Mouse (Mus musculus) liver, postnatal 0 days (tissue): ENCODE results near the gene Ranbp2. TPM values are rescaled to one million over a fixed set of nuclear protein-coding genes. Genes with fewer than 3 reads are reported as not detected.

Source experiments
- ATAC-seq: fragments of 200-750 bp; cut with Nextera tagmentation; 2 replicates; pipeline ENCODE4 v1.8.0; 2017; ENCODE audit warnings: mild to moderate bottlenecking, moderate library complexity
- DNase-seq: peaks from one replicate; pipeline ENCODE4 v3.0.0-alpha.2; 2016
- H3K27ac ChIP-seq: fragments of 300-500 bp; sonication (generic); 2 replicates; pipeline ENCODE4 v1.5.1; 2014; ENCODE audit warnings: antibody characterized with exemption, moderate library complexity, mild to moderate bottlenecking, low read depth
- H3K27me3 ChIP-seq: fragments of 300-500 bp; sonication (generic); 2 replicates; pipeline ENCODE4 v1.6.1; 2014; ENCODE audit warnings: low read length, control low read depth, mixed read lengths; ENCODE audit not compliant: insufficient read depth
- H3K36me3 ChIP-seq: fragments of 300-500 bp; sonication (generic); replicated peaks from 2 replicates; pipeline ENCODE4 v1.6.1; 2014; ENCODE audit warnings: mild to moderate bottlenecking, control low read depth, low read length, moderate library complexity, mixed read lengths; ENCODE audit not compliant: insufficient read depth
- H3K4me1 ChIP-seq: fragments of 300-500 bp; sonication (generic); 2 replicates; pipeline ENCODE4 v1.6.1; 2014; ENCODE audit warnings: antibody characterized with exemption, mild to moderate bottlenecking, control low read depth; ENCODE audit not compliant: insufficient read depth
- H3K4me2 ChIP-seq: fragments of 300-500 bp; sonication (generic); 2 replicates; pipeline ENCODE4 v1.6.1; 2014; ENCODE audit warnings: low read depth, mild to moderate bottlenecking, low read length, moderate library complexity, mixed read lengths
- H3K4me3 ChIP-seq: fragments of 300-500 bp; sonication (generic); 2 replicates; pipeline ENCODE4 v1.5.1; 2014; ENCODE audit warnings: low read depth, low read length
- H3K9ac ChIP-seq: fragments of 300-500 bp; sonication (generic); replicated peaks from 2 replicates; pipeline ENCODE4 v1.6.1; 2014; ENCODE audit warnings: mild to moderate bottlenecking, moderate library complexity
- H3K9me3 ChIP-seq: fragments of 300-500 bp; sonication (generic); 2 replicates; pipeline ENCODE4 v1.6.1; 2016; ENCODE audit warnings: mild to moderate bottlenecking, control low read depth, low read length, mixed read lengths
- CTCF ChIP-seq: sonication (generic); IDR thresholded peaks from 2 replicates; pipeline ENCODE4 v1.5.1; 2016; ENCODE audit warnings: antibody characterized with exemption, low read depth
- EP300 ChIP-seq: IDR thresholded peaks from 2 replicates; pipeline ENCODE4 v1.6.1; 2016; ENCODE audit warnings: antibody characterized with exemption, low read depth, mild to moderate bottlenecking
- WGBS: fragments of 180-500 bp; shearing (Covaris S2); extraction: QIAGEN DNeasy Blood & Tissue Kit; methylation state at CpG from one replicate; pipeline ENCODE4 v1.1.7; 2014; ENCODE audit not compliant: insufficient replicate concordance; 5-methylcytosine and 5-hydroxymethylcytosine counted together
- polyA plus RNA-seq: library from polyadenylated mRNA; unstranded; fragments of >200 nt; fragmentation: Nextera tagmentation; extraction: Ambion mirVana; gene quantifications from 2 replicates; pipeline ENCODE4 v1.2.1, GENCODE M21; 2015

Ranbp2 gene
- polyA plus RNA-seq, 1 experiment from 2014 or later: 9.6 TPM

DNA sequence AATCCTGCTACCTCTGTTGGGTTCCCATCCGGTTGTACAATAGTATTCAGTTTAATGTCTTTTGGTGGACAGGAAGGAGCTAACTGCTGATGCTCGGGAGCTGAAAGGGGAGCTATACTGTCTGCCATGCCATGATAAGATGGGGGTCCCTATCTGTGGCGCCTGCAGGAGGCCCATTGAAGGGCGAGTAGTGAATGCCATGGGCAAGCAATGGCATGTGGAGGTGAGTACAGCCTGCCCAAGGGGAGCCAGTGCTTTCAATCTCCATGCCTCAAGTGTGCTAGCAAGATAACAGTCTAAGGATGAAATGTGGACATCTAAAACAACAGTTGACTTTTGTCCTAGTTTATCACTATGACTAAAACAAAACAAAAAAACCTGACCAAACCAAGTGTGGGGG lies 34.4 kb upstream of the Ranbp2 start:
- Histone ChIP-seq H3K36me3 (peaks cover 67% of the 10 kb centered on the region), H3K27me3 (no peaks in the 10 kb centered on the region), H3K4me3 (no peak overlapping the region), H3K27ac (0 out of 2 replicates have a peak overlapping the region, but pooled peaks have one; percentile 5), H3K4me1 (peaks cover 2% of the 10 kb centered on the region; the same call in 1 of the 2 replicates), H3K9me3 (no peaks in the 10 kb centered on the region), H3K4me2 (no peak overlapping the region), H3K9ac (no peak overlapping the region)
- 59% methylated on average over 4 of the region's 4 CpGs for WGBS
- DNase-seq (peak; percentile 22), ATAC-seq (peak; percentile 97)
- TF ChIP-seq EP300 (peak; percentile 92), CTCF (no peak)

DNA sequence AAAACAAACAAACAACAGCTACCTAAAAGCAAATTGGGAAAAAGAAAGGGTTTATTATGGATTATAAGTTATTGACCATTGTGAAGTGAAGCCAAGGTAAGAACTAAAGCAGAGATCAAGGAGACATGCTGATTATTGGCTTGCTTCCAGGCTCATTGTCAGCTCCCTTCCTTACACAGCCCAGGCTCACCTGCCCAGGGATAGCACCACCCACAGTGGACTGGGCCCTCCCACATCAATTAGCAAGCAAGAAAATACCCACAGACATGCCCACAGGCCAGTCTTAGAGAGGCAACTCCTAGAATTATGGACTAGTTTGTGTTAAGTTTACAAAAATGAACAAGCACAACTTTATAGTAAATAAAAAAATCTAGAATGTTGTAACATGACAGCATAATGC lies 33.9 kb upstream of the Ranbp2 start:
- ATAC-seq: no peak
- H3K9ac ChIP-seq: no peak overlapping the region

GRCm38 (mm10) chr10:58416702-58417101 lies 30.0 kb upstream of the Ranbp2 start:
- H3K27me3 ChIP-seq: no peaks in the 10 kb centered on the region
- no peaks in the 10 kb centered on the region for H3K9me3 ChIP-seq
- no peak overlapping the region for H3K4me3 ChIP-seq
- no peak overlapping the region for H3K9ac ChIP-seq
- WGBS: 70% methylated on average over 3 of the region's 3 CpGs
- H3K4me1 ChIP-seq: no peaks in the 10 kb centered on the region
- ATAC-seq (no peak), DNase-seq (no peak)
- H3K27ac ChIP-seq: no peak overlapping the region
- H3K4me2 ChIP-seq: no peak overlapping the region
- TF ChIP-seq EP300 (no peak), CTCF (no peak)
- peaks cover 60% of the 10 kb centered on the region for H3K36me3 ChIP-seq

More for the DNA sequence above, 33.9 kb upstream of the Ranbp2 start:
- Histone ChIP-seq H3K4me1 (no peaks in the 10 kb centered on the region), H3K36me3 (peaks cover 70% of the 10 kb centered on the region), H3K9me3 (no peaks in the 10 kb centered on the region), H3K4me2 (no peak overlapping the region), H3K27me3 (no peaks in the 10 kb centered on the region), H3K4me3 (no peak overlapping the region), H3K27ac (no peak overlapping the region)
- DNase-seq: no peak
- TF ChIP-seq EP300 (no peak), CTCF (no peak)

- H3K9me3 ChIP-seq: no peaks in the 10 kb centered on the region
- no peak overlapping the region for H3K9ac ChIP-seq
- no peaks in the 10 kb centered on the region for H3K27me3 ChIP-seq
- no peak overlapping the region for H3K27ac ChIP-seq
- peaks cover 59% of the 10 kb centered on the region for H3K36me3 ChIP-seq
- 80% methylated on average over 10 of the region's 10 CpGs for WGBS
- no peak for TF ChIP-seq CTCF
- TF ChIP-seq EP300: no peak
- no peaks in the 10 kb centered on the region for H3K4me1 ChIP-seq
- ATAC-seq (no peak), DNase-seq (no peak)
- H3K4me2 ChIP-seq: no peak overlapping the region
- H3K4me3 ChIP-seq: no peak overlapping the region
These were observed 28.3 kb upstream of the Ranbp2 start for GRCm38 (mm10) chr10:58418290-58418971.

- Histone ChIP-seq H3K27me3 (no peaks in the 10 kb centered on the region), H3K36me3 (peaks cover 12% of the 10 kb centered on the region), H3K4me1 (no peaks in the 10 kb centered on the region), H3K4me3 (no peak overlapping the region), H3K27ac (no peak overlapping the region), H3K9me3 (no peaks in the 10 kb centered on the region), H3K4me2 (no peak overlapping the region), H3K9ac (no peak overlapping the region)
- WGBS: 81% methylated on average over 2 of the region's 2 CpGs
- no peak for TF ChIP-seq EP300
- TF ChIP-seq CTCF: no peak
- ATAC-seq: no peak
- DNase-seq: no peak
These were observed 18.8 kb upstream of the Ranbp2 start for GRCm38 (mm10) chr10:58427930-58428329.

DNA sequence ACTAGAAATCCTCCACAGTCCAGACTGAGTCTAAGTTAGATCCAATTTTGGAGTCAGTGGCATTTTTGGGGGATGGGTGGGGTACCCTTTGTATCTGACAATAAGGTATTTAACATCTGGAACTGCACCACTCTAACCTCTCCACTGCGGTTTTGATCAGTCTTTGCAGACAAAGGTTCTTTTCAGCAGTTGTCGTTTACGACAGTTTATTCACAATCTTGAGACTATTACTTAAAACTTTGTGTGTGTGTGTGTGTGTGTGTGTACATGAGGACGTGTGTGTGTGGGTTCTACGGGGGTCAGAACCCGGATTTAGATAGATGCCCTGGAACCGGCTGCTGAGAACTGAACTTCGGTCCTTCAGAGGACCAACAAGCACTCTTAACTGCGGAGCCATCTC lies 870 bp upstream of the Ranbp2 start:
- ATAC-seq: no peak
- Histone ChIP-seq H3K4me2 (peak overlapping the region; percentile 75), H3K27me3 (no peaks in the 10 kb centered on the region), H3K4me1 (peaks cover 14% of the 10 kb centered on the region), H3K36me3 (no peaks in the 10 kb centered on the region), H3K9ac (peak overlapping the region; percentile 76), H3K4me3 (peak overlapping the region; percentile 80), H3K27ac (peak overlapping the region; percentile 98), H3K9me3 (no peaks in the 10 kb centered on the region)
- 5% methylated on average over 9 of the region's 9 CpGs for WGBS
- DNase-seq: no peak
- TF ChIP-seq CTCF: no peak
- peak; percentile 41; the same call in 1 of the 2 replicates for TF ChIP-seq EP300
